Mouse (Mus musculus) liver, embryonic 12.5 days (tissue): ENCODE data around the gene H2-Q7. TPM values are rescaled to one million over a fixed set of nuclear protein-coding genes. Genes with fewer than 3 reads are reported as not detected.

Experiments used
- ATAC-seq: fragments of 200-750 bp; cut with Nextera tagmentation; 2 replicates; pipeline ENCODE4 v1.8.0; 2017; ENCODE audit warnings: moderate number of reproducible peaks, mild to moderate bottlenecking, moderate library complexity
- H3K27ac ChIP-seq: fragments of 300-500 bp; sonication (generic); 2 replicates; pipeline ENCODE4 v1.5.1; 2016; ENCODE audit warnings: mild to moderate bottlenecking
- H3K27me3 ChIP-seq: fragments of 300-500 bp; sonication (generic); replicated peaks from 2 replicates; pipeline ENCODE4 v1.6.1; 2016; ENCODE audit warnings: mild to moderate bottlenecking, moderate library complexity
- H3K36me3 ChIP-seq: fragments of 300-500 bp; sonication (generic); 2 replicates; pipeline ENCODE4 v1.6.1; 2016; ENCODE audit warnings: mild to moderate bottlenecking, moderate library complexity
- H3K4me1 ChIP-seq: fragments of 300-500 bp; sonication (generic); 2 replicates; pipeline ENCODE4 v1.6.1; 2016
- H3K4me2 ChIP-seq: fragments of 300-500 bp; sonication (generic); 2 replicates; pipeline ENCODE4 v1.6.1; 2016; ENCODE audit warnings: mild to moderate bottlenecking, moderate library complexity
- H3K4me3 ChIP-seq: fragments of 300-500 bp; sonication (generic); 2 replicates; pipeline ENCODE4 v1.5.1; 2016; ENCODE audit warnings: mild to moderate bottlenecking, moderate library complexity
- H3K9ac ChIP-seq: fragments of 300-500 bp; sonication (generic); 2 replicates; pipeline ENCODE4 v1.6.1; 2016; ENCODE audit warnings: mild to moderate bottlenecking, moderate library complexity
- H3K9me3 ChIP-seq: fragments of 300-500 bp; sonication (generic); replicated peaks from 2 replicates; pipeline ENCODE4 v1.6.1; 2016; ENCODE audit warnings: mild to moderate bottlenecking, moderate library complexity
- WGBS: fragments of 180-500 bp; shearing (Covaris S2); methylation state at CpG from one replicate; pipeline ENCODE4 v1.1.7; 2016; ENCODE audit not compliant: insufficient replicate concordance; 5-methylcytosine and 5-hydroxymethylcytosine counted together
- polyA plus RNA-seq: library from polyadenylated mRNA; unstranded; fragments of >200 nt; fragmentation: Nextera tagmentation; extraction: Ambion mirVana; gene quantifications from 2 replicates; pipeline ENCODE4 v1.2.1, GENCODE M21; 2016

The H2-Q7 gene
- polyA plus RNA-seq, 1 experiment from 2014 or later: 24.6 TPM

DNA sequence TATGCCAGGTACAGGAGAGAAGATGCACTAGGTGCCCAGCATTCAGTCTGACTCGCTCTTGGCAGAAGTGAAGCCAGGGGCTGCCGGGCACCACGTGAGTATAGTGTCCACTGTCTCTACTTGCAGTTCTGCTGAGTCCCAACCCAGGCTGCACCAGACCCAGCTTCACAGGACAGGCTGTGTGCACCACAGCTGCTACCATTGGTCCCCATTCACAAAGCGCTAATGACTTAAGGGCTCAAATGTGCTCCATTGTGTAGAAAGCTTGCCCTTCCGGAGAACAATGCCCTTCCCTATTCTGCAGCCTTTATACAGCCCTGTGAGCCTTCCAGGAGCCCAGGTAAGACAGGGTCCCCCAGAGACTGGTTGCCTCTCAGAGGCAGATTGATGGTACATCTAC is 51.4 kb downstream of the H2-Q7 start:
- H3K27ac ChIP-seq: no peak overlapping the region
- H3K4me1 ChIP-seq: no peaks in the 10 kb centered on the region
- ATAC-seq: no peak
- 63% methylated on average over 5 of the region's 5 CpGs for WGBS
- no peak overlapping the region for H3K4me2 ChIP-seq
- H3K36me3 ChIP-seq: no peaks in the 10 kb centered on the region
- H3K9ac ChIP-seq: no peak overlapping the region
- no peak overlapping the region for H3K4me3 ChIP-seq
- H3K27me3 ChIP-seq: peaks cover 19% of the 10 kb centered on the region
- no peaks in the 10 kb centered on the region for H3K9me3 ChIP-seq

Other genes with a start within 250 kb of the H2-Q7 start
- 1.2 and 1.3 TPM in 2 replicates for gene Ltb, start 244.7 kb upstream of the H2-Q7 start, polyA plus RNA-seq
- 0.33 and 0.36 TPM in 2 replicates for gene Tnf, start 237.1 kb upstream of the H2-Q7 start, polyA plus RNA-seq
- 0.12 TPM in 1 of 2 replicates, not detected in the other for gene Lta, start 233.8 kb upstream of the H2-Q7 start, polyA plus RNA-seq
- 0.42 TPM in 1 of 2 replicates, not detected in the other for gene Gm16181, start 218.3 kb upstream of the H2-Q7 start, polyA plus RNA-seq
- 1.3 and 1.8 TPM in 2 replicates for gene Atp6v1g2, start 205.5 kb upstream of the H2-Q7 start, polyA plus RNA-seq
- gene Nfkbil1, start 203.4 kb upstream of the H2-Q7 start, polyA plus RNA-seq: 5.7 and 6.4 TPM in 2 replicates
- gene Ddx39b, start 197.4 kb upstream of the H2-Q7 start, polyA plus RNA-seq: 258 and 267 TPM in 2 replicates
- 66.8 and 72.5 TPM in 2 replicates for gene H2-D1, start 176.4 kb upstream of the H2-Q7 start, polyA plus RNA-seq
- gene H2-Q1, start 118.8 kb upstream of the H2-Q7 start, polyA plus RNA-seq: 0.93 and 1.0 TPM in 2 replicates
- gene H2-Q2, start 96.9 kb upstream of the H2-Q7 start, polyA plus RNA-seq: 0.72 and 0.85 TPM in 2 replicates
- gene H2-Q4, start 59.5 kb upstream of the H2-Q7 start, polyA plus RNA-seq: 1.9 and 2.3 TPM in 2 replicates
- gene H2-Q6, start 14.3 kb upstream of the H2-Q7 start, polyA plus RNA-seq: 10.1 and 10.9 TPM in 2 replicates
- gene H2-Q10, start 30.9 kb downstream of the H2-Q7 start, polyA plus RNA-seq: 102 TPM in 2 replicates
- gene Pou5f1, start 66.9 kb downstream of the H2-Q7 start, polyA plus RNA-seq: not detected in 2 replicates
- 42.2 and 42.4 TPM in 2 replicates for gene Tcf19, start 77.7 kb downstream of the H2-Q7 start, polyA plus RNA-seq
- gene Cchcr1, start 77.9 kb downstream of the H2-Q7 start, polyA plus RNA-seq: 10.4 and 14.1 TPM in 2 replicates
- gene Psors1c2, start 94.0 kb downstream of the H2-Q7 start, polyA plus RNA-seq: 0.14 and 0.22 TPM in 2 replicates
- not detected in 2 replicates for gene Cdsn, start 113.0 kb downstream of the H2-Q7 start, polyA plus RNA-seq
- gene 2300002M23Rik, start 128.3 kb downstream of the H2-Q7 start, polyA plus RNA-seq: not detected in 2 replicates
- not detected in 2 replicates for gene Sfta2, start 162.4 kb downstream of the H2-Q7 start, polyA plus RNA-seq
- gene Gm9573, start 187.5 kb downstream of the H2-Q7 start, polyA plus RNA-seq: not detected in 2 replicates
- 0.05 TPM in 1 of 2 replicates, not detected in the other for gene Mucl3, start 204.5 kb downstream of the H2-Q7 start, polyA plus RNA-seq
- gene Vars2, start 228.4 kb downstream of the H2-Q7 start, polyA plus RNA-seq: 10.7 and 11.8 TPM in 2 replicates
- gene Gtf2h4, start 234.6 kb downstream of the H2-Q7 start, polyA plus RNA-seq: 38.3 and 44.0 TPM in 2 replicates